Mouse (Mus musculus) megakaryocyte, embryonic 14.5 days (primary cell): ENCODE results near the gene Plagl2. TPM values are rescaled to one million over a fixed set of nuclear protein-coding genes. Genes with fewer than 3 reads are reported as not detected.
A peak's percentile ranks its signal among the peaks of the same experiment; 100 is the strongest.

Experiments
- H3K27me3 ChIP-seq: replicated peaks from 2 replicates; pipeline ENCODE3; 2012; ENCODE audit warnings: inconsistent platforms
- H3K36me3 ChIP-seq: replicated peaks from 2 replicates; pipeline ENCODE3; 2012; ENCODE audit warnings: low read length, inconsistent platforms, mixed read lengths
- H3K4me1 ChIP-seq: 2 replicates; pipeline ENCODE4 v1.6.1; 2012; ENCODE audit warnings: inconsistent platforms
- H3K4me3 ChIP-seq: replicated peaks from 2 replicates; pipeline ENCODE3; 2012; ENCODE audit warnings: moderate library complexity, mild to moderate bottlenecking, inconsistent platforms
- H3K9me3 ChIP-seq: 2 replicates; pipeline ENCODE4 v1.6.1; 2012; ENCODE audit warnings: inconsistent platforms
- FLI1 ChIP-seq: IDR thresholded peaks from 2 replicates; pipeline ENCODE4 v1.6.1; 2012; ENCODE audit warnings: low read length, inconsistent platforms, mixed read lengths
- GATA1 ChIP-seq: IDR thresholded peaks from 3 replicates; pipeline ENCODE4 v1.6.1; 2012; ENCODE audit warnings: mixed read lengths, low read length, inconsistent platforms, borderline replicate concordance
- polyA plus RNA-seq: library from polyadenylated mRNA; stranded (reverse); fragments of >175 nt; gene quantifications from 2 replicates; pipeline ENCODE4 v1.2.3, GENCODE M21; 2012; ENCODE audit warnings: low replicate concordance; ENCODE audit not compliant: insufficient read depth

Plagl2 gene
- polyA plus RNA-seq, 1 experiment = 6.8 TPM

DNA sequence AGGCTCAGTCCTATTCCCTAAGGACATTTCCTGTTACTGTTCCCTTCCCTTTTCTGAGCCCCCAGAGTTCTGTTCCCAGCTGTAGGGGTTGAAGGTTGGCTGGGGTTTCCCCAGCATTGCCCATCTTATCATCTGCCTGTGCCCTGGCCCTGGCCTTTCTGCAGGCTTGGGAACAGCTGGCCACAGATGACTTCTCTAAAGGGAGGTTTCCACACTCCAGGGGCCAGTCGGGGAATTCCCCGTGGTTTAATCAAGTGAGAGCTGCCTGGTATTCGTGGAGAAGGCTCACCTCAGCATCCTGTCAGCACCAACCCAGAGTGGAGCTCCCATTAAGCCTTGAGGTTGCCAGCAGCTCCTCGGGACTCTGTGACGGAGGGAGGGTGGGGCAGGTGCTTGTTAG lies 42.7 kb downstream of the Plagl2 start:
- TF ChIP-seq GATA1 (no peak), FLI1 (no peak)

GRCm38 (mm10) chr2:153194255-153194654 lies 47.0 kb downstream of the Plagl2 start:
- Histone ChIP-seq H3K27me3 (no peaks in the 10 kb centered on the region), H3K4me1 (peaks cover 61% of the 10 kb centered on the region), H3K9me3 (no peaks in the 10 kb centered on the region), H3K4me3 (no peak overlapping the region), H3K36me3 (peaks cover 95% of the 10 kb centered on the region)
- TF ChIP-seq FLI1 = no peak
- no peak for TF ChIP-seq GATA1

More for the DNA sequence above, 42.7 kb downstream of the Plagl2 start:
- no peaks in the 10 kb centered on the region for H3K27me3 ChIP-seq
- peaks cover 89% of the 10 kb centered on the region for H3K36me3 ChIP-seq
- peaks cover 47% of the 10 kb centered on the region for H3K4me1 ChIP-seq
- peak overlapping the region; percentile 60 for H3K4me3 ChIP-seq
- no peaks in the 10 kb centered on the region for H3K9me3 ChIP-seq

DNA sequence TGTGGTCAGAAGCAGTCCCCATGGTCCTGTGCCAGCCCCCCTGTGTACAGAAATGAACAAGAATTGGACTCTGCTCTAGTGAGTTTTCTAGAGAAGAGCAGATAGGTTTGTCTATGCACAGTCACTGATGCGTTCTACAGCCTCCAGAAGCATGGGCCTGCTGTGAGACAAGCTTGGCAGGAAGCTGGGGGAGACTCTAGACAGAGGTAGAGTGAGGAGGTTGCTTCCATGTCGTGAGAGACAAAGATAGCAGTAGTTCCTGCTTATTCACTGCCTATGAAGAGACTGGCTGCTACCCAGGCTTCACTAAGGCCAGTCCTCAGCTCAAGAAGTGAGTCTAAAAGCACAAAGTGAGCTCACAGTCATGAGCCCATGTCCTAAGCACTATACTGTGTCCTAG lies 50.0 kb downstream of the Plagl2 start:
- Histone ChIP-seq H3K4me1 (peaks cover 52% of the 10 kb centered on the region), H3K27me3 (no peaks in the 10 kb centered on the region), H3K36me3 (peaks cover 98% of the 10 kb centered on the region), H3K4me3 (peak overlapping the region; percentile 60), H3K9me3 (no peaks in the 10 kb centered on the region)
- no peak for TF ChIP-seq FLI1
- TF ChIP-seq GATA1 = no peak

GRCm38 (mm10) chr2:153187848-153188247 lies 53.4 kb downstream of the Plagl2 start:
- H3K9me3 ChIP-seq = no peaks in the 10 kb centered on the region
- H3K4me1 ChIP-seq = peaks cover 55% of the 10 kb centered on the region
- peaks cover 100% of the 10 kb centered on the region for H3K36me3 ChIP-seq
- TF ChIP-seq GATA1 = no peak
- no peak for TF ChIP-seq FLI1
- no peaks in the 10 kb centered on the region for H3K27me3 ChIP-seq
- no peak overlapping the region for H3K4me3 ChIP-seq

GRCm38 (mm10) chr2:153186176-153186591 lies 55.0 kb downstream of the Plagl2 start:
- TF ChIP-seq GATA1 = no peak
- TF ChIP-seq FLI1 = no peak
- Histone ChIP-seq H3K4me3 (no peak overlapping the region), H3K9me3 (no peaks in the 10 kb centered on the region), H3K27me3 (no peaks in the 10 kb centered on the region), H3K36me3 (peaks cover 100% of the 10 kb centered on the region), H3K4me1 (peaks cover 43% of the 10 kb centered on the region)

DNA sequence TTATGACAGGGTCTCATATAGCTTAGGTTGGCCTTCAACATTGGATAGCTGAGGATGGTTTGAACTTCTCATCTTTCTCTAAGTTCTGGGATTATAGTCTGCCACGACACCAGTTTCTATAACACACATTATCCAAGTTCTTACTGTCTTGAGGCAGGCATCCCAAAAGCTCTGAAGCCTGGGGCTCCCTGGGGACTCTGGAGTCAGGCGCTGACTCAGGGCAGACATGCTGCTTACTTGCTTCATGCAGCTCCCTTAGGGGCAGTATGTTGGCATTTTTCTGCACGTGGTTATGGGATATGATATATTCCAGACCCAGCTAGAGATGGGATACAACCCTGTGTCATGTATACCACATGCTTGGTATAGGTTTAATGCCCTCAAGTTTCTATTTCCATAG lies 61.3 kb downstream of the Plagl2 start:
- Histone ChIP-seq H3K36me3 (peaks cover 91% of the 10 kb centered on the region), H3K4me3 (no peak overlapping the region), H3K4me1 (peaks cover 37% of the 10 kb centered on the region), H3K27me3 (no peaks in the 10 kb centered on the region), H3K9me3 (no peaks in the 10 kb centered on the region)
- TF ChIP-seq FLI1 (no peak), GATA1 (no peak)

DNA sequence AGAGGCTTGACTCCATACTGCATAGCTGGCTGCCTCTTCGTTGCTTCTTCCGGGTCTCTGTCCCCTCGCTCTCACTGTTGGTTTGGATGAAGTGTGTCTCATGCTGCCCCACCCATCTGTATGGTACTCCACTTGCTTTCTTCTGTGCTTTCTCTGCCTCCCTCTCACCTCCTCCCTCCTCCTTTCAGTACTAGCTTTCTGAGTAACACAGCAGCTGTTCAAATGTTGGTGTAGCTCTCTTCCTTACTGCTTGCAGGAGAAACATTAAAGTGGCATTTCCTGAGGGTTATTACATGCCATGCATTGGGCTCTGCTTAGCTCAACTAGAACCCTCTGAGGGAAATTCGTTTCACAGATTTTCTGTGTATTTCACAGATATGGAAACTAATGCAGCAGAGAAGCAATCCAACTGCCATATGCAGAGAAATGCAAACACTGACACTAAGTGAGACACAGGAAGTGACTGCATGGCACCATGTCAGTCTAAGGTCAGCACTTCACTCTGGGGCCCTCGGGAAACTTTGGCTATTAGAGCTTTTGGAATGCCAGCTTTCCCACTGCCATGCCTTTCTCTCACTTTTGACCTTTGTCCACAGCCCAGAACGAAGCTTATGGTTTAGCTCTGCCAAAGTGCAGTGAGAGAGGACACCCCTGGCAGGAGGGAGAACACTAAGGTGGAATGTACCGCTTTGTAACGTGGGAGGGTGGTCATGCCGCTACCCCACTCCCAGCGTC lies 61.9 kb downstream of the Plagl2 start:
- peaks cover 41% of the 10 kb centered on the region for H3K4me1 ChIP-seq
- peaks cover 91% of the 10 kb centered on the region for H3K36me3 ChIP-seq
- no peak overlapping the region for H3K4me3 ChIP-seq
- TF ChIP-seq GATA1 (no peak), FLI1 (no peak)
- H3K9me3 ChIP-seq = no peaks in the 10 kb centered on the region
- no peaks in the 10 kb centered on the region for H3K27me3 ChIP-seq

Other genes with a start within 250 kb of the Plagl2 start
- 9.7 and 47.3 TPM in 2 replicates for gene Pdrg1, start 226.0 kb downstream of the Plagl2 start, polyA plus RNA-seq
- not detected in 2 replicates for gene Xkr7, start 209.6 kb downstream of the Plagl2 start, polyA plus RNA-seq
- not detected in 2 replicates for gene Ccm2l, start 175.5 kb downstream of the Plagl2 start, polyA plus RNA-seq
- gene Hck, start 133.0 kb downstream of the Plagl2 start, polyA plus RNA-seq = 1.9 and 8.1 TPM in 2 replicates
- gene Tm9sf4, start 80.1 kb downstream of the Plagl2 start, polyA plus RNA-seq = 23.8 and 32.4 TPM in 2 replicates
- 3.3 and 3.6 TPM in 2 replicates for gene Tspyl3, start 16.0 kb downstream of the Plagl2 start, polyA plus RNA-seq
- gene Pofut1, start 107 bp upstream of the Plagl2 start, polyA plus RNA-seq = 2.1 and 3.0 TPM in 2 replicates
- 0.89 TPM in 1 of 2 replicates, not detected in the other for gene Kif3b, start 50.0 kb upstream of the Plagl2 start, polyA plus RNA-seq
- gene Asxl1, start 104.4 kb upstream of the Plagl2 start, polyA plus RNA-seq = 1.3 and 2.1 TPM in 2 replicates